Mouse (Mus musculus): ENCODE measurements around the gene Slc6a16.

Gene Slc6a16

DNA sequence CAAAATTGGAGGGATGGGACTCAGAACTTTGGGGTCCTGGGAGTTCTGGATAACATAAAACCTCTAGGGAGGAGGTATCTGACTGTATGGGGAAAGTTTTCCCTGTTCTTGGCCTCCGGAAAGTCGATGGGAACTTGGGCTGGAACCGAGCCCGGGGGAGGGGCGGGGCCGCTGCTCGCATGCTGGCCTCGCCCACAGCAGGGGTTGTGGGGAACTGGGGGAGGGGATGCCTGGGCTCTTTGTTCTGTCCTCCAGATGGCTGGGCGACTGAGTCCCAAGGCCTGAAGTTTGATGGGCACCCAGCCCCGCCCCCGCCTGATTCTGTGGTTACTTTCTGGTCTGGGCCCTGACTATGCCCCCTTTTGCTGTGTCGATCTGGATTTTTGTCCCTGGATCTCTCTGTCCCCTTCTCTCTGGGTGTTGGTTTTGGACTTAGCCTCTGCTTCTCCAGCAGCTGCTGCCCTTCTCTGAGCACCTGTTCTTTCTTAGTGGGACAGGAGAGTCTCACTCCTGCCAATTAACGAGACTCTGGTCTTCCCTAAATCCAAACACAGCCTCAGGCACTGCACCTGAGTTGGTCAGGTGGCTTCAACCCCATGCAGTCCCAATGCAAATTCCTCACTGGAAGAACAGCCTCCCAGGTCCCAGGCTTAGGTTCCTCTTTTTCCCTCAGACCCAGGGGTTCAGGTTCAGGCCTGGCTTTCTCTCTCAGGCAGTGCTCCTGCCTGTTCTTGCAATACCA is 24.3 kb upstream of the Slc6a16 start:
- peak; percentile 94 for DNase-seq (ENCODE audit: extremely low spot score, low spot score)

DNA sequence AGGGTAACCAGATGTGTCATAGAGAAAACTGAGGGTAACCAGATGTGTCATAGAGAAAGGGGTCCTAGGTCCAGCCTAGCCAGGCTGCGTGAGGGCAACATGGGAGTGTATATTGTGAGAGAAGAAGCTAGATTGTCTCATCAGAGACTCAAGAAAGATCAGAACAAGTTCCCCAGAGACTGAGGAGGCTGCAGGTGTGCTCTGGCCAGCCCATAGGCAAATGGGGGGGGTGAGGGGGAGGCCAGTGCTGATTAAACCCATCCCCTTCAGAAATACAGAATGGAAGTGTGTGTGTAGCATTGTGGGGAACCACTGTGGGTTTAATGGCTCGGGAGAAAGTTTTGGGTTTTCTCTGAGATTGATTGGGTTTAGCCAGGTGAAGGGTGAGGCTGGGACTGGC is 19.2 kb upstream of the Slc6a16 start:
- no peak for DNase-seq (ENCODE audit: extremely low spot score, low spot score)

DNA sequence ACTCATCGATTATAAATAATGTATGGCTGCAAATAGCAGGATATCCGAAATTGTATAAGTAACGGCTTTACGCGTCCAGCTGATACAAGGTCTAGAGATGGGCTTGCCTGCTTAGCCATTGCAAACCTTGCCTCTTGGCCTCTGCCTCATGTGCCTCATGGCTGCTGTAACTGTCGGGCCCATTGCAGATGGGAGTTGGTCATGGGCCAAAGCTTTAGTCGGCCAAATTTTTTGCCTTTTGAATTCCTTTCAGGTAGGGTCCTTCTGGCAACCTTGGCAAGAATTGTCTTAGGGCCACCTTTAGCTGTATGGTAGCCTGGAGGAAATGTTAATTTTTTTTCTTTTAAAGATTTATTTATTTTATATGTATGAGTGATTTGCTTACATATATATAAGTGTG is 16.1 kb upstream of the Slc6a16 start:
- DNase-seq (ENCODE audit: extremely low spot score, low spot score): no peak

DNA sequence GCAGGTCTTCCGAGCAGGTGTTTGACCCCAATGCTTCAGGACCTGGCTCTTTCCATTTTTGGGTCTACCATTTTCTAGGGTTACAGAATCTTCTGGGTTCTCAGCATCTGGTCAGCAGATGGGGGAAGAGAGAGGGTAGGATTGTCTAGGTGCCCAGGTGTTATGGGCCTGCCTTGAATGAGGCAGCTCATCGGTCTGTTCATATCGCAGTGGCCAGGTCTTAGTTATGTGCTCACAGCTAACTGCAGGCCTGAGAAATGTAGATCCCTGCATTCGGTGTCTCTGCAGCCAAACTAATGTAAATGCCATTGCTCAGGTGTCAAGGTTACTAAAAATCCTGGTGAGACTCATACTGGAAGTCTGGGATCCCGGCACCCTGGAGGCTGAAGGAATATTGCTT is 14.5 kb upstream of the Slc6a16 start:
- DNase-seq (ENCODE audit: extremely low spot score, low spot score): no peak

DNA sequence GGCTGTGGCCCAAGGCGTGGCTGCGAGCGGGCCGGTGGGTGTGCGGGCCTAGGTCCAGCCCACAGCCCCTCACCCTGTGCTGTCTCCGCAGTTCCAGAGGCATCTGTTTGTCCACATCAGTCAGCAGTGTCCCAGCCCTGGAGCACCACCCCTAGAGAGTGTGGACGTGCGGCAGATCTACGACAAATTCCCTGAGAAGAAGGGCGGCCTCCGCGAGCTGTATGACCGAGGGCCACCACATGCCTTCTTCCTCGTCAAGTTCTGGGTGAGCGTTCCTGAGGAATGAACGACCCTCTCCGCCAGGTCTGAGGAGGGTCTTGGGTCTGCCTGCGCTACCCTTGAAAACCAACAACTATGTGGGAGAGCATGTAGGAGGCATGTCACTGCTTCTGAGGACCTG is 12.3 kb upstream of the Slc6a16 start:
- DNase-seq (ENCODE audit: extremely low spot score, low spot score): no peak

DNA sequence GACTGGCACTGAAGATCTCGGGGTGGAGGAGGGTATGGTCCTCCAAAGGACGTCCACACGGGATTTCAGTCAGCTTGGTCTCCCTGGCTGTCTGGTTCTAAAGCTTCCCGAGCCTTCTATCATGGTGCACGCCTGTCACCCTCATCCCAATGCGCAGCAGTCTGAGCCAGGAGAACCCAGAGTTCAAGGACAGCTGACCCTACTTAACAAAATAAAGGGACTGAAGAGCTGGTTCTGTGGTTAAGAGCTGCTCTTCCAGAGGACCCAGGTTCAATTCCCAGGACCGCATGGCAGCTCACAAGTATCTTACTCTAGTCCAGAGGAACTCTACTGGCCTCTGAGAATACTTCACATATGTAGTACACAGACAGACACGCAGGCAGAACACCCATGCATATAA is 11.8 kb upstream of the Slc6a16 start:
- no peak for DNase-seq (ENCODE audit: extremely low spot score, low spot score)

DNA sequence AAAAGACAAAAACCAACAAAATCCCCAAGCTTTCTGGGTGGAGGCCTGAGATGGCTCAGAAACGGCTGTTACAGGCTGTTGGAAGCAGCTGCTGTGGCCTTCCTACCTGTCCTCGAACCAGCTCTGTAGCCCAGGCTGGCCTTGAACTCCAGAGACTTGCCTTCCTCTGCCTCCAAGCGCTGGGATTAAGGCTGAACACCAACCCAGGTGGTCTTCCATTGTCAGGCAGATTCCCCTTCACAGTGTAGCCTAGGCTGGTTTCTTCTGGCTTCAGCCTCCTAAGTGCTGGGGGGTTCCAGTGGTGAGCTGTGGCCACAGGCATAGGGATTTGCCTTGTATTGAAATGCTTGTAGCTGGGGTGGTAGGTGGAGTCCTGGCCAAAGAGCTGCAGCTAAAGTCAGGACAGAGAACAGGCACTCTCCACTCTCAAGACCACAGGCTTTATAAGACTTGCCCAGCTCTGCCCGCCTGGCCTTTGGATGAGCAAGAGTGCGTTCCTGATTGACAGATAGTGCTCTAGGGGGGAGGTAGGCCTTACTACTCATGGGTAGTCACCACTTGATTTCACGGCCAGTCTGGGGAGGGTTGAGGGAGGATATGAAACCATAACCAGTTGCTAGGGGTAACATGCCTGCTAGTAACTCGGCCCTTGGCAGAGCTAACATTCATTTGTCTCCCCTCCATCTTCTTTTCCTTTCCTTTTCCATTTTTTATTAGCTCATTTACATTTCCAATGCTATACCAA is 11.3 kb upstream of the Slc6a16 start:
- DNase-seq (ENCODE audit: extremely low spot score, low spot score): no peak

DNA sequence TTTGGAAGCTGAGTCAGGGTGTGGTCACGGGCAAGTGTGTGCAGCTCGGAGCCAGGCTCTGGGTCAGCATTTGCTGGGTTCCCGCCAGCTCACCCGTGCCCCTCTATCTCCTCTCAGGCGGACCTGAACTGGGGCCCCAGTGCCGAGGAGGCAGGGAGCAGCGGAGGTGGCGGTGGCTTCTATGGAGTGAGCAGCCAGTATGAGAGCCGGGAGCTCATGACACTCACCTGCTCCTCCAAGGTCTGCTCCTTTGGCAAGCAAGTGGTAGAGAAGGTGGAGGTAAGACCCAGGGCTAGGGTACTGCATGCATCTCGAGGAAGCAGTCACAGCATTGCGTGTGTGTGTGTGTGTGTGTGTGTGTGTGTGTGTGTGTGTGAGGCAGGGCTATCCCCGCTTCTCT is 9.7 kb upstream of the Slc6a16 start:
- DNase-seq (ENCODE audit: extremely low spot score, low spot score): no peak

DNA sequence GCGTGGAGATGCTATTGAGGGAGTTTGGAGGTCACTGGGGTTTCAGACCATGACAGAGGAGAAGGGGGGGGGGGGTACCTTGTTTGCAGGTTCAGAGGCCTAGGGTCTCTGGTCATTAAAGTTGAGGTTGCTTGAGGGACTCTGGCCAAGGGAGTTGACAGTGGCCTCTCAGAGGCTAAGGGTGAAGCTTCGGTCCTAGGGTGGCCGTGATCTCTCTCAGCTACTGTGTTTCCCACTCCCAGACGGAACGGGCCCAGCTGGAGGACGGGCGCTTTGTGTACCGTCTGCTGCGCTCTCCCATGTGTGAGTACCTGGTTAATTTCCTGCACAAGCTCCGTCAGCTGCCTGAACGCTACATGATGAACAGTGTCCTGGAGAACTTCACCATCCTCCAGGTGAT is 8.9 kb upstream of the Slc6a16 start:
- DNase-seq (ENCODE audit: extremely low spot score, low spot score): peak; percentile 12

DNA sequence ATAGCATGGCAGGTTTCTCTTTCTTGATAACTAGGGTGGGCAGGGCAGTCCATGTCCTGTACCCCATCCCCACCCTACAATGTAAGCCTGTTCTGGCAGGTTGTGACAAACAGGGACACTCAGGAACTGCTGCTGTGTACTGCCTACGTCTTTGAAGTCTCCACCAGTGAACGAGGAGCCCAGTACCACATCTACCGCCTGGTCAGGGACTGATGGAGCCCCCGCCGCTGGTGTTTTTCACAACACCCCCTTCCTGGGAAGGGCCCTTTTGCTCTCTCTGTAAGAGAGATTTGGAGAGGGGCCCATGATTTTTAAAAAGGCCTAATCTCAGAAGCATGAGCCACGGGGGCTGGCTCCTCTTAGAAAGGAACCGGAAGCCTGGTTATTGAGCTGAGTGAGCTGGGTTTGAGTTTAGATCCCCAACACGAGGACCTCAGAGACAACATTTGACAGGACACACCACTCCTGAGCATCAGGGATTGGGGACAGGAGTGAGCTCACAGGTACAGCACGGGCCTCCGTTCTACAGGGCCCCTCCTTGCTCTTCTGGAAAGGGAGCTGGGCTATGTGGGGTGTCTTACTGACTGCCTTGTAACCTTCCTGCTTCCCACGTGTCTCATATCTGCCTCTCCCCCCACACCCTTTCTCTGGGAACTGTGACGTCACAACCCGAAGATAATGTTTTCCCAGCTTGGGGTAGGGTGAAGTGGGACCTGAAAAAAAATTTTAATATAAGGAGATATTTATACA is 8.0 kb upstream of the Slc6a16 start:
- DNase-seq (ENCODE audit: extremely low spot score, low spot score): no peak

DNA sequence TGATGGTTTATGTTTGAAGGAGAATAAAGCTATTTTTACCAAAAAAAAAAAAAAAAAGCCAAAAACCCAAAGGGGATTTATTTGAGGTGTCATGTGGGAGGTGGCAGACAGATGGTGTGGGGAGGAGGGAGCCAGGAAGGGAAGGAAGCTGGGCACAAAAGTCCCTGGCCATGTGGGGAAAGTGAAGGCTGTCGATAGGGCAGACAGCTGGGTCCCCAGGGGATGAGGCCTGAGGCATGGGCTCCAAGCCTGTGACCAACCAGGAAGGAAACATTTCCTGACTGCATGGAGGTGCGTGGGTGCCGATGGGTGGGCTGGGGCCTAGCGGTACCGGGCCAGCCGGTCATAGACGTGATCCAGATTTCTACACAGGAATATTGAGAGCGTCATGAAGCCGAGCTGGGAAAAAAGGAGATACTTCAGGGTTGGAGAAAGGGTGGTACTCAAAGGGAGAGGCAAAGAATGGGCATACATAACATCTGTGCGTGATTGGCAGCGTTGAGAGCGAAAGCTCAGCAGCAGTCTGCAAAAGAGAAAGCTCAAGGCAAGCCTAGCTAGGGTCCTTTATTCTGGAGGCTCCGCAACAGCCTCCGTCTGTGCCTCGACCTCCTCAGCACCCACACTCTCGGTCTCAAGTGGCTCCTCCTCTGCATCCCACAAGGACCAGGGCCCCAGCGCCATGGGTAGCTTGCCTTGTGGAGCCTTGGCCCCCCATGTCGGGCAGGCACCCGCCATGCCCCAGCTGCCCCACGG is 7.1 kb upstream of the Slc6a16 start:
- DNase-seq (ENCODE audit: extremely low spot score, low spot score): no peak

DNA sequence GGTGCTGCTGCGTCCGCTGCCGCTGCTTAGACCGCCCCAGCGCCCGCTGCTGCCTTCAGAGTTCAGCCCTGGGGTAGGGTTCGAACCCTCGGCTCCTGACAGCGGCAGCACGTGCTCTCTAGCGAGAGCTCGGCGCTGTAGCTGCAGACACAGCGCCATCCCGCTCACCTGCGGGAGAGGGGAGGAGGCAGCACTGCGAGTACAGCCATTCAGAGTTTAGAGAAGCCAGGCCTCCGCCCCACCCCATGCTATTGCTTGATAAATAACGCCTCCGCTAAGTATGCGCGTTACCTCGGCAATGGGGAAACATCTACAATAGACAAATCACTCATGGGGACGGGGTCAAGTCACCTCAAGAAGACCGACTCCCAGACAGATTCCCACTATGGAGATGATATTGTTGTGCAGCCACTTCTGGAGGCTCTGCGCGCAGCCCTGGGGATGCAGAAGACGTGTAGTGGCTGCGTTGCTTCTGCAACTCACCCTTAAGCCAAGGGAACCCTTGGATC is 6.5 kb upstream of the Slc6a16 start:
- DNase-seq (ENCODE audit: extremely low spot score, low spot score): peak; percentile 57

DNA sequence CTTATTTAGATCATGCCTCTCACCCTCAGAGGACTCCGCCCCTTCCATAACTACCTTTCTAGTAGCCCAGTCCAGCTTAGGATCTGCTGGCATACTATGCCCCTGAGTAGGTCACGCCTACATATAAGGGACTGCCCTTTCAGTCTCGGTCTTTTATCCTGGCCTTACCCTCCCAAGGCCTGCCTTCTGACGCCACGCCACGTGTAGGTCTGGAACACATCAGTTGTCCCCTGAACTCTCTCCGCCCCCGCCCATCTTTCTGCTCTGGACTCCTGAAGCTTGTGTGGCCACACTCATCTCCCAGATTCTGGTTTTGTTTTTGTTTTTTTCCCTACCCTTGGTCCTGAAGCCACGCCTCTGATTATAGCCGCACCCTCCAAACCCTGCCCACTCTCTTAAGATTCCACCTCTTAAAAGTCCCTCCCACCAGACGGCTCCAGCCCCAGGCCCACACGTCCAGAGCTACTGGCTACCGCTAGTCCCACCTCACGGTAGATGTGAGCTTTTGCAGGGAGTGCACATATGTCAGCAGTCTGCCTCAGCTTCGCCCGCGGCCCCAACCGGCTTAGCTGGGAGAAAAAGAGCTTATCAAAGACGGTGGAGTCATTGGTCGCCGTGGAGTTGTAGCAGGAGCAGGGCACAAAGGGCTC is 5.8 kb upstream of the Slc6a16 start:
- DNase-seq (ENCODE audit: extremely low spot score, low spot score): peak; percentile 72

DNA sequence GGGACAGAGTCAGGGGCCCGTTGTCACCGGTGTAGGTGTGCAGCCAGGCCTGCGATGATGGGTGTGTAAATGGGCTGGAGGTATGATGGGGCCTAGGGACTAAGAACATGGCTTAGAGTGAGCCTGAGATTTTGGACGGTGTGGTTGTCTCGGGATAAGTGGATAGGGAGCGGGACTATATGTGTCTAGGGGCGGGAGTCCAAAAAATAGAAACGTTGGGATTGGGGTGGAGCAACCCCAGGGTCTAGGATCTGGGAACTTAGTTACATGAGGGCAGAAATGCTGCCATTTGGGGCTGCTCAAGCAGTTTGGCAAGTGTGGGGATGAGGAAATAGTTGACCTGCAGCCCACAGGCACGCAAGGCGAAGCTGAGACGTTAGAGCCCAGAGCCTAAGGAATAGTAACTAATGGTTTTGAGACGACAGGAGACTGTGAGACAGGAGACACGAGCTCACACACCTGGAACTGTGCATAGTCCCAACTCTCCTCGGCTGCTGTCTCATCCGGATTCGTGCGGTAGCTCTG is 5.2 kb upstream of the Slc6a16 start:
- no peak for DNase-seq (ENCODE audit: extremely low spot score, low spot score)

DNA sequence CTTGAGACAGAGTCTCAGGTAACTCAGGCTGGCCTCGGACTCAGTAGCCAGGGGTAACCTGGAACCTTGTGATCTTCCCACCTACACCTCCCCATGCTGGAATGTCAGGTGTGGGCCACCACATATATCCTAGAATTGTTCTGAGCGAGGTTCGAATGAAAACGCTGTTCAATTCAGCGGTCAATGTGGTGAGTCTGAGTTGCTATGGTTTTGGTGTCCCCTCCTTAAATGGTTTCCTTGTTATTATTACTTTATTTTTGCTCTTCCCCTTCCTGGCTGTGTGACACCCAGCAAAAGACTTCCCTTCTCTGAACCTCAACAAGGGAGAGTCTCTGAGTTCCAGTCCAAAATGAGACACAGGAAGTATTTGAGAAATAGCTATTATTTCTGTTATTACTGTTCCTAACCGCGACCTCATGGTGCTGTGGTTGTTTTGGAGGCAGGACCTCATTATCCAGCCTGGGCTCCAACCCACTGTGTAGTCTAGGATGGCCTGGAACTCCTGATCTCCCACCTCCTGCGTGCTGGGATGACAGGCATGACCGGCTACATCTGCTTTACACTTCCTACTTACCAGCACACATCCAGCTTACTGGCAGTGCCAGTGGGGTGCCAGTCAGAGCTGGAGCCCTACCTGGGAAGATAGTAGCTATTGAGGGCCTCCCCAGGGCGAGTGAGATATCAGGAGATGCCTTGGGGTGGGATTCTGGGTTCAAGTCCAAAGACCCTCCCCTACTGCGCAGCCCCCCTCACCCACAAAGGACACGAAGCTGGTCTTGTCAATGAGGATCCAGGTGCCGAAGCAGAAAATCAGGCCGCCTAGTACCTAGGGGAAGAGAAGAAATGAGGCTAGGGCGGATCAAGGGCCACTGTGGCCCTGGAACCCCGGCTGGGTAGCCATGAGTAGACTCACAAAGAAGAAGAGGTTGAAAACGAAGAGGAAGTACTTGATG is 2.9 kb upstream of the Slc6a16 start:
- no peak for DNase-seq (ENCODE audit: extremely low spot score, low spot score)

DNA sequence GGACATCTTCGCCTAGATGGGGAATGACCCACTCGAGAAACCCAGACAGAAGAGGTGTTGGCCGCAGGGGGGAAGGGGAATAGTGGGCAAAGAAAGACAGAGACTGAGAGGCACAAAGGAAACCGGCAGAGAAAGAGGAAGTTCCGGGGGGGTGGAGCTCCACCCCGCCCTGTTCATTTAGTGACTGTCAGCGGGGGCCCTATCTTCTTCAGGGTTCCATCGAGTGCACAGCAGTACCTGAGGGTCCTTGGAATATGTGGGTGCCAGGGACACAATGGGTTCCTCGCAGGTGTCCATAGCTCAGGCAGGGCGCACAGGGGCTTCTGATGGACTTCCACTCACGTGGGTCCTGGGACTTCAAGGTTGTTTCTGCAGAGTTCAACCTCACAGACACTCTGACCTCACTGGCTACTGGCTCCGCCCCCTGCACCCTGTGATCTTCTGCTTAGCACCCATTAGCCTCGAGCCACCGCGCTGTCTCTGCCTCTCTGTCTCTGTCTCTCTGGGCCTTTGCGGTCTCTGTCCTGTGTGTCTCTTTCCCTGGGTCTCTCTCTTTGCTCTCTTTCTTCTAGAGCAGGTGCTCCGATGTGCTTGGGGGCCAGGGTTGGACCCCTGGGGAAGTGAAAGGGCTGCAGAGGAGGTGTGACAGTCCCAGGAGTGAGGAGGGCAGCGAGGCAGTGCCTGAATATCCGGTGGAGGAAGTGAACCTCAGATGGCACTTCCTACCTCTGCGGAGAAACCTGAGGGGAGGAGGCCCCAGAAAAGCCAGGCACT is 2.0 kb upstream of the Slc6a16 start, which contains the start of gene Cd37:
Gene Cd37, minus strand, starts transcription at position 393 of the 774 bp plus-strand sequence.
- DNase-seq (ENCODE audit: extremely low spot score, low spot score): no peak

DNA sequence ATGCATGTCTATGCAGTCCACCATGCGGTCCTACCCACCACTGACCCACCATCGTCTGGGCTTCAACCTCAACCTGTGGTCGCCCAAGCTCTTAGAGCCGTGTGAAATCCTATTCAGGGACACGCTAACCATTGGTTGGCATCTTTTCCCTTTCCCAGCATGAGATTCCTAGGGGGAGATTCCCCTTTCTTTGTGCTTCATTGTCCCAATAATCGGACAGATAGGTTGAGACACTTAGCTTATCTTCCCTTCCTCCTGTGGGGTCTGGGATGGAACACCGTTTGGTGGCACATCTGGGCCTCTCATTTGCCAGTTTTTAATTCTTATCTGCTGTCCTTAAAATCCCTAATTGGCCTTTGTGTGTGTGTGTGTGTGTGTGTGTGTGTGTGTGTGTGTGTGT is 776 bp upstream of the Slc6a16 start:
- DNase-seq (ENCODE audit: extremely low spot score, low spot score): no peak

DNA sequence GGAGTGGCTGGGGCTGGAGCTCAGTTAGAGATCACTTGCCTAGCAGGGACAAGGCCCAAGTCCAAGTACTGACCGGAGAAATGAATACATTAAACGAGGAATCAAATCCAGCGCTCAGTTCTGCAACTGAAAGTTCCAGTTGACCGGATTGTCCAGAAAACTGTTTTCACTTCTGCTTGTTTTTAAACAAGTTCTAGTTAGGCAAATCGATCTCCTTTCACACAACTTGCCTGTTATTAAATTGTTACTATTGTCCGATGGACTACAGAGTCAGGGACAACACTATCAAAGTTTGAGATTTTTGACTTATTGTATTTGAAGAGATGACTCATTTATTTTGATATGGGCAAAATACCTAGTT is 484 bp downstream of the Slc6a16 start:
- DNase-seq (ENCODE audit: extremely low spot score, low spot score): no peak

DNA sequence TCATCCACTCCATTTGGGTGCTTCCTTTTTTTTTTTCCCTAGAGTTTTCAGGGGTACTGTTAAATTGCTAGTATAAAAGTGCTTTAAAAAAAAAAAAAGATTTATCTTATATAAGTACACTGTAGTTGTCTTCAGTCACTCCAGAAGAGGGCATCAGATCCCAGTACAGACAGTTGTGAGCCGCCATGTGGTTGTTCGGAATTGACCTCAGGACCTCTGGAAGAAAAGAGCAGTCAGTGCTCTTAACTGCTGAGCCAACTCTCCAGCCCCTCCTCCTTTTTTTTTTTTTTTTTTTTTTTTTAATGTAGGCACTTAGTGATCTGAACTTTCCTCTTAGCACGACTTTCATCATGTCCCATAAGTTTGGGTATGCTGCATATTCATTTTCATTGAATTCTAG is 6.8 kb downstream of the Slc6a16 start:
- no peak for DNase-seq (ENCODE audit: extremely low spot score, low spot score)
